Mouse (Mus musculus): Measurements from ENCODE around the gene Chmp6.

GRCm38 (mm10) chr11:119898976-119899375 lies 14.3 kb upstream of the Chmp6 start:
- TF ChIP-seq USF1 (IDR thresholded peaks at IDR 0.05; ENCODE audit: low read depth, low read length) (no peak), EP300 (IDR thresholded peaks at IDR 0.05; ENCODE audit: low read depth in 1 of 2, low read length in 2 of 2) (no peak), TBP (IDR thresholded peaks at IDR 0.05; ENCODE audit: low read depth, low read length) (no peak), CTCF (IDR thresholded peaks at IDR 0.05 in 2 of 3, conservative IDR thresholded peaks at IDR 0.05 in 1 of 3; ENCODE audit: control insufficient read depth in 1 of 3, insufficient read depth in 1 of 3, low read depth in 2 of 3, low read length in 3 of 3, poor library complexity in 1 of 3, severe bottlenecking in 1 of 3) (no peak), POLR2A (IDR thresholded peaks at IDR 0.05; ENCODE audit: control insufficient read depth in 1 of 2, insufficient read depth in 1 of 2, low read depth in 1 of 2, low read length in 2 of 2, poor library complexity in 1 of 2) (no peak), MAFK (IDR thresholded peaks at IDR 0.05; ENCODE audit: borderline replicate concordance, low read depth, low read length) (no peak), MAX (IDR thresholded peaks at IDR 0.05; ENCODE audit: low read length) (no peak)
